Mouse (Mus musculus) E14TG2a.4 (cell line): Measurements from ENCODE around the gene Lrp5.

Experiments
- H3K27me3 ChIP-seq: 2 replicates; pipeline ENCODE4 v1.6.1; 2014; ENCODE audit warnings: low read length, control low read depth; ENCODE audit not compliant: insufficient read depth
- H3K36me3 ChIP-seq: 2 replicates; pipeline ENCODE4 v1.6.1; 2014; ENCODE audit warnings: low read length, control low read depth; ENCODE audit not compliant: insufficient read depth
- H3K4me1 ChIP-seq: replicated peaks from 2 replicates; pipeline ENCODE4 v1.6.1; 2014; ENCODE audit warnings: low read depth, low read length, control low read depth
- H3K4me3 ChIP-seq: replicated peaks from 2 replicates; pipeline ENCODE4 v1.5.1; 2014; ENCODE audit warnings: mild to moderate bottlenecking, low read length
- H3K9me3 ChIP-seq: 2 replicates; pipeline ENCODE4 v1.6.1; 2014; ENCODE audit warnings: low read length, control low read depth
- CTCF ChIP-seq: conservative IDR thresholded peaks from 2 replicates; pipeline ENCODE4 v1.5.1; 2014; ENCODE audit warnings: low read length
- NANOG ChIP-seq: IDR thresholded peaks from 2 replicates; pipeline ENCODE4 v1.6.1; 2014; ENCODE audit warnings: borderline replicate concordance, low read length, mixed read lengths
- POU5F1 ChIP-seq: IDR thresholded peaks from 2 replicates; pipeline ENCODE4 v1.6.1; 2014; ENCODE audit warnings: low read length, borderline replicate concordance

The Lrp5 gene

DNA sequence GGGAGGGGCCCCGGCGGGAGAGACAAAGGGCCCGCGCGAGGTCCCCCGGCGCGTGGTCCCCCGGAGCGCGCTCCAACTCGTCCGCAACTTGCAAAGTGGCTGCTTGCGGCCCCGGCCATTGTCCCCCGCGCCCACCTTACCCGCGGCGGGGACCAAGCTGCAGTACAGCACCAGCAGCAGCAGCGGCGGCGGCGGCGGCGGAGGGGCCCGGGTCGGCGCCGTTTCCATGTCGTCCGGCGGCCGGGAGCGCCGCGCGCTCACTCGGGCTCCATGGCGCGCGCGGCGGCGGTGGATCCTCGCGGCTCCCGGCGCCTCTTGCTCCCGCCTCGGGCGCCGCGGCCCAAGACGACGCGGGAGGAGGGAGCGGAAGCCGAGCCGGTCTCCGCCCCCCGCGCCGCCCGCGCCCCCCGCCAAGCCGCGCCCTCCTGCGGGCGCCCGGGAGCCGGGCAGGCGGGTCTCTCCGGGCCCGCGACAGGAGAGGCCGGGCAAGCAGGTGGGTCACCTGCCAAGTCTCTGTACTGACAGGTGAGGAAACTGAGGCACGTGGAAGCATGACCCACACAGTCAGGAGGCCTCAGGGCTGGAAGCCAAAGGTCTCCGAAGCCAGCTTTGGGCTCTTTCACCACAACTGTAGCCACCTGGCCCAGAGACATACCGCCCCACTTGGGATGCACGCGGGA, at the start of gene Lrp5:
TSS of gene Lrp5 (minus strand) at position 350 of the 680 bp plus-strand sequence.
- peaks cover 18% of the 10 kb centered on the region for H3K27me3 ChIP-seq
- H3K4me3 ChIP-seq = peak within 1 kb of the TSS; percentile 91
- no peaks in the 10 kb centered on the region for H3K9me3 ChIP-seq
- peaks cover 73% of the 10 kb centered on the region for H3K4me1 ChIP-seq
- TF ChIP-seq POU5F1 (no peak), NANOG (no peak), CTCF (no peak)
- H3K36me3 ChIP-seq = no peaks in the 10 kb centered on the region

DNA sequence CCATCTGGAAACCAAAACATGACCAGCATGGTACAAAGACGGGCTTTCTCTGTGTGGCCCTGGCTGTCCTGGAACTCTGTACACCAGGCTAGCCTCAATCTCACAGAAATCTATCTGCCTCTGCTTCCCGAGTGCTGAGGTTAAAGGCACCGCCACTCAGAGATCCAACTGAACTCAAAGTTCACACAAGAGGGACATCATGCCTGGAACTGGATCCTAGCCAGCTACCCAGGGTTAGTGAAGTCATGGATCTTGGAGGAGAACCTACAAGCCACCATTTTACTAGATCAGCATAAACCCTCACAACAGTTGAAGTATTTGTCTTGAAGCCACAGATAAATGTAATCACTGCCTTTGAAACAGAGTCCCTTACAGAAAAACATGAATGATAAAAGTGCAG, 49.6 kb upstream of the Lrp5 start:
- no peaks in the 10 kb centered on the region for H3K36me3 ChIP-seq
- H3K27me3 ChIP-seq = no peaks in the 10 kb centered on the region
- H3K4me3 ChIP-seq = no peak overlapping the region
- peaks cover 2% of the 10 kb centered on the region; the same call in 1 of the 2 replicates for H3K4me1 ChIP-seq
- H3K9me3 ChIP-seq = no peaks in the 10 kb centered on the region
- TF ChIP-seq CTCF (no peak), NANOG (no peak), POU5F1 (no peak)

DNA sequence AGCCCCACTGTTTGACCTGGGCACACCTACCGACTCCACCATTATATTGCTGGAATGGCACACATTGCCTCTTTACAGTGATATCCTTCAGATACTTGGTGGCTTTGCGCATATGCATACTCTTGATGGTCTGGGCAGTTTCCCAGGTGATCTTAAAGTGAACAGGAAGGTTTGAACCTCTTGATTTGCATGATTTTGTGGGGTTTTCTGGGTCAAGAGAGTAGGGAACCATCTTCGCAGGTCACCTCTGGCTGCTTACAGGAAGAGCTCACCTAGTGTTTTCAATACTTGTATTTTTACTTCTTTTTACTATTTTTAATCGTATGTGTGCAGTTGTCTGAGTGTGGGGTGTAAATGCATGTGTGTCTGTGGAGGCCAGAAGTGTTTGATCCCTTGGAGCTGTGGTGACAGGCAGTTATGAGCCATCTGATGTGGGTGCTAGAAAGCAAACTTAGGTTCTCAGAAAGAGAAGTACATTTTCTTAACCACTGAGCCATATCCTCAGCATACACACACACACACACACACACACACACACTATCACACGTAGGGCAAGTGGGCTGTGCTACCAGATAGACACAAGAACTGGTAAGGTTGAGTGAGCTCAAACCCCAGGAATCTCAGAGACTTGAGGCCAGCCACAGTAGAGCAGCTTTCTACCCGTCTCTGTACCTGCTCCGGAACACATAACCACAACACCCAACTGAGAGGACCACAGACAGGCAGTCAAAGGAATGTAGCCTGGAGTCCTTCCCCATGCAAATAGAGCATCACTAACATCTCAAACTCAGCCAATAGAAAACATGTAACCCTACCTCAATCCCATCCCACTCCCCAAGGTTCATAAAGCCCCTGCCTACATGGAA, 44.6 kb upstream of the Lrp5 start:
- TF ChIP-seq CTCF (no peak), NANOG (no peak), POU5F1 (no peak)
- no peak overlapping the region for H3K4me3 ChIP-seq
- no peaks in the 10 kb centered on the region for H3K4me1 ChIP-seq
- H3K9me3 ChIP-seq = no peaks in the 10 kb centered on the region
- H3K36me3 ChIP-seq = no peaks in the 10 kb centered on the region
- H3K27me3 ChIP-seq = no peaks in the 10 kb centered on the region

DNA sequence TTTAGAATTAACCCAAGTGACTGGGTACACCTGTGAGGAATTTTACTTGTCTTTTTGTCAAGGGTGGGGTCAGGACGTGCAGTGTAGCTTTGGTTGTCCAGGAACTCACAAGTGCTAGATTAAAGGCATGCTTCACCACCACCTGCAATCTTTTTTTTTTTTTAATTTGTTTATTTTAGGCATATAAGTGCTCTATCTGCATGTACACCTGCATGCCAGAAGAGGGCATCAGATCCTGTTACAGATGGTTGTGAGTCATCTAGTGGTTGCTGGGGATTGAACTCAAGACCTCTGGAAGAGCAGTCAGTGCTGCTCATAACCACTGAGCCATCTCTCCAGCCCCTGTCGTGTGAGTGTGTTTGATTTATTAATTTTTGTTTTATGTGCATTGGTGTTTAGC, 42.5 kb upstream of the Lrp5 start:
- H3K36me3 ChIP-seq = no peaks in the 10 kb centered on the region

DNA sequence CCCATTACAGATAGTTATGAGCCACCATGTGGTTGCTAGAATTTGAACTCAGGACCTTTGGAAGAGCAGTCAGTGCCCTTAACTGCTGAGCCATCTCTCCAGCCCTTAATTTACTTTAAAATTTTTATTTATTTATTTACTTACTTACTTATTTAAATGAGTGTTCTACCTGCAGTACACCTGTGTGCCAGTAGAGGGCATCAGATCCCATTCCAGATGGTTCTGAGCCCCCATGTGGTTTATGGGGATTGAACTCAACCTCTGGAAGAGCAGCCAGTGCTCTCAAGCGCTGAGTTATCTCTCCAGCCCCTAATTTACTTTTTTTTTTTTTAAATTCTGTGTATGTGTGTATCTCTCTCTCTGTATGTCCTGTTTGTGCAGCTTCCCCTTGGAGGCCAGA, 38.4 kb upstream of the Lrp5 start:
- H3K4me3 ChIP-seq = no peak overlapping the region
- H3K4me1 ChIP-seq = peaks cover 20% of the 10 kb centered on the region
- no peaks in the 10 kb centered on the region for H3K36me3 ChIP-seq
- H3K9me3 ChIP-seq = no peaks in the 10 kb centered on the region
- H3K27me3 ChIP-seq = no peaks in the 10 kb centered on the region
- TF ChIP-seq CTCF (peak; percentile 87), NANOG (no peak)

More for the DNA sequence above, 42.5 kb upstream of the Lrp5 start:
- Histone ChIP-seq H3K27me3 (no peaks in the 10 kb centered on the region), H3K4me1 (no peaks in the 10 kb centered on the region), H3K9me3 (no peaks in the 10 kb centered on the region), H3K4me3 (no peak overlapping the region)
- TF ChIP-seq CTCF (peak; percentile 23; the same call in 1 of the 2 replicates), POU5F1 (no peak)

DNA sequence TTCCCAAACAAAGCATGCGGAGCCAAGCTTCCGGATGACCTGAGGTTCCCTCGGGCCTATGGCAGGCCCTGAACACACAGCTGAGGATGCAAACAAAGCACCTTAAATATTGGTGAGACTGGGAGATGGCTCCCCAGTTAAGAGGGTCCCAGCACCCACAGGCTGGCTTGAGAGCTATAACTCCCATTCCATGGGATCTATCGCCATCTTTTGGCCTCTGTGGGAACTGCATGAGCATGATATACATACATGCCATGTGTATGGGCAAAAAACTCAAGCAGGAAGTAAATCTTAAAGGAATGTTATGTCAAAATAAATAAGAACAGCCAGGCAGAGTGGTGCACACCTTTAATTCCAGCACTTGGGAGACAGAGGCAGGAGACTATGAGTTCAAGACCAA, 37.5 kb upstream of the Lrp5 start:
- Histone ChIP-seq H3K4me3 (no peak overlapping the region), H3K36me3 (0 out of 2 replicates have a peak, but pooled peaks cover under 1% of the 10 kb centered on the region), H3K4me1 (peaks cover 28% of the 10 kb centered on the region), H3K27me3 (no peaks in the 10 kb centered on the region), H3K9me3 (no peaks in the 10 kb centered on the region)
- TF ChIP-seq CTCF (peak; percentile 96), NANOG (no peak)

DNA sequence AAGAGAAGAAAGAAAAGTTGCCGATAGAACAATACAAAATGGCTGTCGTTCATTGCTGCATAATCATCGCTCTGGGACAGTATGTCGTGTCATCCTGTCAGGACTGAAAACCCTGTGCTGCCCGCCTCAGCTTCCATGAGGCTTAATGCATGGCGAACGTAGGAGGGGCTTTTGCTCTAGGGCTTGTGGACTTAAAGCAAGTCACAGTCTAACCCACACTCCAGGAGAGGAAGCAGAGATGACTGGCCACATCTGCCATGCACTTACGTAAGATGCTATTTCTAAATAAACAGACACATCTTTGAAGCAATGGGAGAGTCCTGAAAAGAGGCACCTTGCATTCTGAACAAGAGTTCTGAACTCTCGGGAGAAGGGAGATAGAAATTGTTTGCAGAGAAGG, 36.8 kb upstream of the Lrp5 start:
- Histone ChIP-seq H3K36me3 (peaks cover 7% of the 10 kb centered on the region), H3K4me3 (no peak overlapping the region), H3K27me3 (no peaks in the 10 kb centered on the region), H3K4me1 (peaks cover 36% of the 10 kb centered on the region), H3K9me3 (no peaks in the 10 kb centered on the region)
- TF ChIP-seq POU5F1 (no peak), CTCF (no peak), NANOG (no peak)

DNA sequence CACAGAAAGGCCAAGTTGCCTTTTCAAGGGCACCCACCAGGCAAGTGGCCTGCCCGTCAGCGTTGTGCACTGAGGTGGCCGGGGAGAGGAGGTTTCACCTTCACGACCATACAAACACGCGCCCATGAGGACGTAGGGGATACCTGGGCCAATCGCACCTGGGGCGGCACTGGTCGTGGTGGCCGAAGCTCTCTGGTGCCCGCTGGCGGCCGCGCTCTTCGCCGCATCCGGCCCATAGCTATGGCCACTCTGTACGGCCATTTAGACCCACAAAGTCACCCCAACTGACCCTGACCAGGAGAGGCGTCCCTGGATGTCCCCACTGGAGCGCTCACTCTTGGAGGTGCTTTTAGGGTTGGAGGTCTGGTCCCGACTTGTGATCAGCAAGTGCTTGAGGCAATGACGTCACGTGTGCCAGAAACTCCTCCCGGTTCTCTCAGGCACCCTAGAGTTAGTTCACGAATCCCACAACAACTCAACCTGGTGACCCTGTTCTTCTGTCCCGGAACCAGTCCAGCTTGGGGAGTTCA, 33.1 kb upstream of the Lrp5 start:
- Histone ChIP-seq H3K4me3 (peak overlapping the region; percentile 75), H3K9me3 (no peaks in the 10 kb centered on the region), H3K27me3 (no peaks in the 10 kb centered on the region), H3K36me3 (peaks cover 45% of the 10 kb centered on the region), H3K4me1 (peaks cover 50% of the 10 kb centered on the region)
- TF ChIP-seq CTCF (0 out of 2 replicates have a peak, but pooled peaks have one; percentile 15), POU5F1 (no peak)
